Mouse (Mus musculus): ENCODE results near the gene Runx2. TPM values are rescaled to one million over a fixed set of nuclear protein-coding genes. Genes with fewer than 3 reads are reported as not detected.

Runx2 gene
- polyA plus RNA-seq, 1 experiment from 2014 or later: 1.4 TPM

DNA sequence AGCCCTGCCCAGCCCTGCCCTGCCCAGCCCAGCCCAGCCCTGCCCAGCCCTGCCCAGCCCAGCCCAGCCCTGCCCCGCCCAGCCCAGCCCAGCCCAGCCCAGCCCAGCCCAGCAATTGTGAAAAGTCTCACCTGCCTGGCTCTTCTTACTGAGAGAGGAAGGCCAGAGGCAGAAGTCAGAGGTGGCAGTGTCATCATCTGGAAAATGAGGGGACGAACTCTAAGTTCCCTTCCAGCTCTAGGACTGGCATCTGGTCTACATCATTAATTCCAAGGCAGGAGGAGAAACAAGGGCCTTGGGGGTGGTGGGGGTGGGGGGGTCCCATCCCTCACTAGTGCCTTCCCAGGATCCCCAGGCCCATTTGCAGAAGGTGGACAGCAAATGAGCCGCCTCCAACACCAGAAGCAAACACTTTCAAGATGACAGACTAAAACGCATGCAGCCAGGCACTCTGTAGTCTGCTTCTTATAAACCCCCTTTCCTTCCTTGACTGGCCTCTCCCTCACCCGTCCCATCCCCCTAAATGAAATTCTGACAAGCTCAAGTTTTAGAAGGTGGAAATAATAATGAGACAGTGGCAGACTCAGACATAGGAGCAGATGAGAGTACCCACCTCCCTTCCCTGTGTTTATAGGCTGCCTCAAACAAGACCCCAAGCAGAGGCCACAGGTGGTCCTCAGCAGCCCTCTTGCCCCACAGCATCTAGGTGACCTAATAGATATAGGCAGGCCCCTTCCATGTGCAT is 204.5 kb downstream of the Runx2 start:
- 63% methylated on average over 4 of the region's 5 CpGs for WGBS
- Histone ChIP-seq H3K36me3 (ENCODE audit: control insufficient read depth, insufficient read depth, low read length) (no peaks in the 10 kb centered on the region), H3K4me2 (ENCODE audit: low read depth) (no peak overlapping the region), H3K9me3 (ENCODE audit: control insufficient read depth, low read length) (no peaks in the 10 kb centered on the region), H3K9ac (ENCODE audit: low read length) (no peak overlapping the region), H3K4me1 (ENCODE audit: control insufficient read depth, insufficient read depth, low read length) (peaks cover 2% of the 10 kb centered on the region), H3K27me3 (ENCODE audit: control insufficient read depth, insufficient read depth, low read length) (no peaks in the 10 kb centered on the region), H3K27ac (ENCODE audit: low read depth, low read length) (no peak overlapping the region), H3K4me3 (ENCODE audit: low read depth, low read length) (no peak overlapping the region)
- no peak for ATAC-seq (ENCODE audit: insufficient read depth, low FRiP score, low TSS enrichment)
- DNase-seq (ENCODE audit: low spot score): no peak

DNA sequence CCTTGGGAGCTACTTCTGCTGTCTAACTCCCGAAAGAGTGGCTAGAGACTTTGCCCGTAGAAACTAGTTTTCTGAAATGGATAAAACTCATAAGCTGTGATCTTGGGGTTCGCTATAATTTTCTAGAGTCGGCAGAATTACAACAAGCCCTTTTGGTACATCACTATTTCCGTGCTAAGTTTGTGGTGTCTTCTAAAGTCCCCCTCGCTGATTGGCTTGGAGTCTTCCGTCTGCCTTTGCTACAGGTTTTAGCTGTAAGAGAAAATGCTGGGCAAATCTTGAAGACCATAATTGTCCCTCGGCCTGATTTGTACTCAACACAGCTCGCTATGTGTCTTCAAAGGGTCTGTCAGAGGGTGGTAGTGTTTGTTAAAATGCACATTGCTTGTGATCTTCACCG is 205.2 kb downstream of the Runx2 start:
- H3K9ac ChIP-seq (ENCODE audit: low read length): no peak overlapping the region
- no peaks in the 10 kb centered on the region for H3K9me3 ChIP-seq (ENCODE audit: control insufficient read depth, low read length)
- H3K27me3 ChIP-seq (ENCODE audit: control insufficient read depth, insufficient read depth, low read length): no peaks in the 10 kb centered on the region
- ATAC-seq (ENCODE audit: insufficient read depth, low FRiP score, low TSS enrichment) (no peak), DNase-seq (ENCODE audit: low spot score) (no peak)
- 82% methylated on average over 10 of the region's 10 CpGs for WGBS
- no peaks in the 10 kb centered on the region for H3K36me3 ChIP-seq (ENCODE audit: control insufficient read depth, insufficient read depth, low read length)
- H3K27ac ChIP-seq (ENCODE audit: low read depth, low read length): no peak overlapping the region
- peaks cover 2% of the 10 kb centered on the region for H3K4me1 ChIP-seq (ENCODE audit: control insufficient read depth, insufficient read depth, low read length)
- no peak overlapping the region for H3K4me3 ChIP-seq (ENCODE audit: low read depth, low read length)
- H3K4me2 ChIP-seq (ENCODE audit: low read depth): no peak overlapping the region

DNA sequence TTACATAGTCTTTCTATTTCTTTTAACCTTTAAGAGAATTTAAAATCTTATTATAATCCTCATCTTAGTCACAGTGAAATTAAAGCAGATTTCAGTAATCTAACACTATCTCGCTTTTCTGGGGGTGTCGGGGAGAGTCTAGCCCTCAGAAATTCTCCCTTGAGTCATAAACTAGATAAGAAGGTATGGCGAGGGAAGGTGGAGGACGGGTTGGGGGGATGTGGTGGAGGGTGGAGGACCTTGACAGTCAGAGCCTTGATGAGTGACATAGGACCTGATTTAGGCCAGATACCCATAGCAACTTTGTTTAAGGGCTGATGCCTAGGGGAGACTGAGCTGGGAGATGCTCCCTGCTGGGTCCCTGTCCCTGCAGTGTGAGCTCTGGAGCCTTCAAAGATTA is 205.7 kb downstream of the Runx2 start:
- Histone ChIP-seq H3K9me3 (ENCODE audit: control insufficient read depth, low read length) (no peaks in the 10 kb centered on the region), H3K27me3 (ENCODE audit: control insufficient read depth, insufficient read depth, low read length) (no peaks in the 10 kb centered on the region), H3K27ac (ENCODE audit: low read depth, low read length) (no peak overlapping the region), H3K4me1 (ENCODE audit: control insufficient read depth, insufficient read depth, low read length) (no peaks in the 10 kb centered on the region; the same call in 1 of the 2 replicates), H3K4me3 (ENCODE audit: low read depth, low read length) (no peak overlapping the region), H3K9ac (ENCODE audit: low read length) (no peak overlapping the region), H3K36me3 (ENCODE audit: control insufficient read depth, insufficient read depth, low read length) (no peaks in the 10 kb centered on the region), H3K4me2 (ENCODE audit: low read depth) (no peak overlapping the region)
- WGBS: 89% methylated on average over 4 of the region's 4 CpGs
- ATAC-seq (ENCODE audit: insufficient read depth, low FRiP score, low TSS enrichment) (no peak), DNase-seq (ENCODE audit: low spot score) (no peak)

DNA sequence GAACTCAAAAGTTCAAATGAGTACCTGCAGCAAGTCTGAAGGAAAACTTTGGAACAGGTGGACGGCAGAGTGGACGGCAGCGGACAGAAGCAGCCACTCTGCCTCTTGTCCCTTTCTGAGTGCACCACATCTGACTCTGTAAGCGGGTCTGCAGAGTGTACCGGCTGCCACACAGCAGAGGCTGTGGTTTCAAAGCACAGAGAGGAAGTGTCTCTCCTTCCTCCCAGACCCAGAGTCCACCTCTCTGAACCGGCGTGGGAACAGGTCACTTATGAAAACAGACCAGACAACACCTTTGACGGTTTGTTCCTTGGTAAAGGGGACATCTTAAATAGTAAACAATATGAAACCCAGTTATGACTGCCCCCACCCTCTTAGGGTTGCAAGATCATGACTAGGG is 207.2 kb downstream of the Runx2 start:
- Histone ChIP-seq H3K9ac (ENCODE audit: low read length) (no peak overlapping the region), H3K36me3 (ENCODE audit: control insufficient read depth, insufficient read depth, low read length) (no peaks in the 10 kb centered on the region), H3K4me2 (ENCODE audit: low read depth) (no peak overlapping the region), H3K4me1 (ENCODE audit: control insufficient read depth, insufficient read depth, low read length) (no peaks in the 10 kb centered on the region), H3K27me3 (ENCODE audit: control insufficient read depth, insufficient read depth, low read length) (no peaks in the 10 kb centered on the region), H3K9me3 (ENCODE audit: control insufficient read depth, low read length) (no peaks in the 10 kb centered on the region), H3K4me3 (ENCODE audit: low read depth, low read length) (no peak overlapping the region), H3K27ac (ENCODE audit: low read depth, low read length) (no peak overlapping the region)
- WGBS: 86% methylated on average over 8 of the region's 8 CpGs
- ATAC-seq (ENCODE audit: insufficient read depth, low FRiP score, low TSS enrichment) (no peak), DNase-seq (ENCODE audit: low spot score) (no peak)

DNA sequence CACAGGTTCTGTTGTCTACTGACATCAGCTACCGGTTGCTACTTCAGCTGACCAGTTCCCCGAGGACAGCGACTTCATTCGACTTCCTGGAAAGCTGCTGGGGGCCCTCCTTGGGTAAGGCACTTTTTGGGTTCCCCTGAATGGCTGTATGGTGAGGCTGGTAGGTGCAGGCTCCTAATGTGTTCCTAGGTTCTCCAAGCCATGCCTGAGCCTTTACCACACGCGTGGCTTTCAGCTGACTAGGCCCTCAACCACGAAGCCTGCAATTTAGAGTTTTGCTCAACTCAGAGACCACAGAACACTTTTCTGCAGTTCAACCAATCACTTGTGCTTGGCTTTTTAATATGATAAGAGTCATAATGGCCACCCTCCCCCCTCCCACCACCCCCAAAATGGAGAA is 208.4 kb downstream of the Runx2 start:
- 91% methylated on average over 7 of the region's 7 CpGs for WGBS
- Histone ChIP-seq H3K4me3 (ENCODE audit: low read depth, low read length) (no peak overlapping the region), H3K9me3 (ENCODE audit: control insufficient read depth, low read length) (no peaks in the 10 kb centered on the region), H3K4me1 (ENCODE audit: control insufficient read depth, insufficient read depth, low read length) (no peaks in the 10 kb centered on the region), H3K9ac (ENCODE audit: low read length) (no peak overlapping the region), H3K4me2 (ENCODE audit: low read depth) (no peak overlapping the region), H3K27ac (ENCODE audit: low read depth, low read length) (no peak overlapping the region), H3K27me3 (ENCODE audit: control insufficient read depth, insufficient read depth, low read length) (no peaks in the 10 kb centered on the region), H3K36me3 (ENCODE audit: control insufficient read depth, insufficient read depth, low read length) (no peaks in the 10 kb centered on the region)
- ATAC-seq (ENCODE audit: insufficient read depth, low FRiP score, low TSS enrichment) (no peak), DNase-seq (ENCODE audit: low spot score) (no peak)

DNA sequence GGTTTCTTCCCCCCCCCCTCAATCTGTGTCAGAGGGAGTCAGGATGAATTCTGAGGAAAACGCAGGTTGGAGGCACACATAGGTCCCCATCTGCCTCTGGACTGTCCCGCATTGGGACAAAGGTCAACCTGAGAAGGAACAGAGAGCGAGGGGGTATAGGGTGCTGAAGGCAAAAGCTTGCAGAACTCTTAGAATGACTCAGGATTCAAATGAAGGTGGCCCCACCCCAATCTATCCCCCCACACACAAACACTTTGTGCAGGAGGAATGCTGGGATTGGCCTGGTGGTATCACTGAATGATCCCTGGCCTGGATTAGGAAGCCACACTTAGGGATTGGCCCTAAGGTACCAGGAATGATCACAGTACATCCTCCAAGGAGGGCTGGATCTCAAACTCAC is 208.8 kb downstream of the Runx2 start:
- Histone ChIP-seq H3K9me3 (ENCODE audit: control insufficient read depth, low read length) (no peaks in the 10 kb centered on the region), H3K9ac (ENCODE audit: low read length) (no peak overlapping the region), H3K4me1 (ENCODE audit: control insufficient read depth, insufficient read depth, low read length) (no peaks in the 10 kb centered on the region), H3K27ac (ENCODE audit: low read depth, low read length) (no peak overlapping the region), H3K36me3 (ENCODE audit: control insufficient read depth, insufficient read depth, low read length) (no peaks in the 10 kb centered on the region), H3K4me2 (ENCODE audit: low read depth) (no peak overlapping the region), H3K27me3 (ENCODE audit: control insufficient read depth, insufficient read depth, low read length) (no peaks in the 10 kb centered on the region), H3K4me3 (ENCODE audit: low read depth, low read length) (no peak overlapping the region)
- no peak for DNase-seq (ENCODE audit: low spot score)
- WGBS: 84% methylated on average over 3 of the region's 3 CpGs
- ATAC-seq (ENCODE audit: insufficient read depth, low FRiP score, low TSS enrichment): no peak

DNA sequence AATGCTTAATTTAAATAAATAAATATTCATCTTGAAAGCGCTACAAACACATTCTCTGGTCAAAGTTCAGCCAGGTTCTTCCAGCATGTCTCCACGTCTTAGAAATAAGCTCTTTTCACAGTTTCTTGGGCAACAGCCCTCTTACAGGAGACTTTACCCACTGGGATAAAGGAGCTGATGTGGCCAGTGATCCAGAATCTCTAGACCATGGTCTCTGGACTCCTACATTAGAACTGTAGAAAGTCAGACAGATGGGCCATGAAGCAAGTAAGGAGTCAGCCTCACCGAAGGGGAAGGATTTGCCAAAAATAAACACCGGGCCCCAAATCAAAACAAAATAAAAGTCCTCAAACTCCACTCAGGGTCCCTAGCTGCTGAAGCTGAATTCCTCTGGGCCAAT is 211.4 kb downstream of the Runx2 start:
- Histone ChIP-seq H3K4me3 (ENCODE audit: low read depth, low read length) (no peak overlapping the region), H3K27ac (ENCODE audit: low read depth, low read length) (no peak overlapping the region), H3K36me3 (ENCODE audit: control insufficient read depth, insufficient read depth, low read length) (no peaks in the 10 kb centered on the region), H3K4me2 (ENCODE audit: low read depth) (no peak overlapping the region), H3K27me3 (ENCODE audit: control insufficient read depth, insufficient read depth, low read length) (no peaks in the 10 kb centered on the region), H3K9me3 (ENCODE audit: control insufficient read depth, low read length) (no peaks in the 10 kb centered on the region), H3K9ac (ENCODE audit: low read length) (no peak overlapping the region), H3K4me1 (ENCODE audit: control insufficient read depth, insufficient read depth, low read length) (no peaks in the 10 kb centered on the region)
- DNase-seq (ENCODE audit: low spot score): no peak
- no peak for ATAC-seq (ENCODE audit: insufficient read depth, low FRiP score, low TSS enrichment)
- WGBS: 78% methylated on average over 4 of the region's 4 CpGs

DNA sequence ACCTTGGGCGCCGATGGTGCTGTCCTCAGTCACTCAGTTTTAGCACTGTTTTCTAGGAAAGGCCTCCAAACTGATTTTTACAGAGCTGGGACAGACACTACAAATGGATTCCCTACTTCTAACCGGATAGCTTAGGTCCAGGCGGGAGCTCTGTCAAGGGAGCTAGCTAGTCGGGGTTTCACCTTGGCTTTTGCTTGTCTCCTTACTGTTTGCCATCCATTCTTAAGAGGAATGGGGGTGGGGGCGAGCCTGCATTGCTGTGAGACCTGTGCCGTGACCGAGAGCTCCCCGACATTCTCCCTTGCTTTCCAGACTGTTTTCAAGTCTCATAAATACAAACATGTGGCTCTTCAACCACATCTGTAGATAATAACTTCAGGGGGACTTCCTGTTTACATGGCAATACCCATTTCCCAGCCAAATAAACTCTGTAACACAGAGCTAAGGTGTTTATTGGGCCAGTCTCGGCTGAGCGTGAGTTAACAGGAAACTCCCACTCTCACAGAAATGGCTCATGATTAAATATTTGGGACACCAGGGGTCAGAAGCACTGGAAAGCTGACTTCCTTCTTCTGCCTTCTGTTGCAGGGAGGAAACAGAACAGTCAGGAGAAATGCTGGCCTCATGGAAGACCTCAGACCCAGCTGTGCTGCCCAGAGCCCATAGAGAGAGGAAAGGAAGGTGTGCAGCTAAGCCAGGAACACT is 213.1 kb downstream of the Runx2 start:
- no peak overlapping the region for H3K27ac ChIP-seq (ENCODE audit: low read depth, low read length)
- no peaks in the 10 kb centered on the region for H3K27me3 ChIP-seq (ENCODE audit: control insufficient read depth, insufficient read depth, low read length)
- no peaks in the 10 kb centered on the region for H3K9me3 ChIP-seq (ENCODE audit: control insufficient read depth, low read length)
- H3K4me3 ChIP-seq (ENCODE audit: low read depth, low read length): no peak overlapping the region
- WGBS: 77% methylated on average over 11 of the region's 11 CpGs
- H3K36me3 ChIP-seq (ENCODE audit: control insufficient read depth, insufficient read depth, low read length): no peaks in the 10 kb centered on the region
- no peak overlapping the region for H3K4me2 ChIP-seq (ENCODE audit: low read depth)
- no peaks in the 10 kb centered on the region for H3K4me1 ChIP-seq (ENCODE audit: control insufficient read depth, insufficient read depth, low read length)
- DNase-seq (ENCODE audit: low spot score) (no peak), ATAC-seq (ENCODE audit: insufficient read depth, low FRiP score, low TSS enrichment) (no peak)
- no peak overlapping the region for H3K9ac ChIP-seq (ENCODE audit: low read length)

DNA sequence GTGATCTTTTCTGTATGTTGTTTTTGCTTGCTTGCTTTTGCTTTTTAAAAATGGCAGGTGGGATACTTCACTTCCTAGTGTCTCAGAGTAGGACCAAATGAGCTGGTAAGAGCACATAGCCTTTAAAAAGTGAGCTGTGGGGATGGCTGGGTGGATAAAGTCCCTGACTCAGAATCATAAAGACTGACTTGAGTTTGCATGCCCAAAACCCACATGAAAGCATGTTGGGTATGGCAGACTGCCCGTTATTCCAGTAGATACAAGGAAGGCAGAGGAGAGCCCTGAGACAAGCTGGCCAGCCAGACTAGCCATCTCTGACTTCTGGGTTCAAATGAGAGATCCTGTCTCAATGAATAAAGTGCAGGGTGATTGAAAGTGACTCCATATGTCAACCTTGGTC is 214.7 kb downstream of the Runx2 start:
- WGBS: 79% methylated on average over 1 of the region's 1 CpGs
- DNase-seq (ENCODE audit: low spot score) (no peak), ATAC-seq (ENCODE audit: insufficient read depth, low FRiP score, low TSS enrichment) (no peak)
- Histone ChIP-seq H3K9me3 (ENCODE audit: control insufficient read depth, low read length) (no peaks in the 10 kb centered on the region), H3K4me2 (ENCODE audit: low read depth) (no peak overlapping the region), H3K36me3 (ENCODE audit: control insufficient read depth, insufficient read depth, low read length) (no peaks in the 10 kb centered on the region), H3K27ac (ENCODE audit: low read depth, low read length) (no peak overlapping the region), H3K9ac (ENCODE audit: low read length) (no peak overlapping the region), H3K4me3 (ENCODE audit: low read depth, low read length) (no peak overlapping the region), H3K27me3 (ENCODE audit: control insufficient read depth, insufficient read depth, low read length) (no peaks in the 10 kb centered on the region), H3K4me1 (ENCODE audit: control insufficient read depth, insufficient read depth, low read length) (no peaks in the 10 kb centered on the region)

Data from neural tube, embryonic 11.5 days (tissue).